In the genomic region with DNA sequence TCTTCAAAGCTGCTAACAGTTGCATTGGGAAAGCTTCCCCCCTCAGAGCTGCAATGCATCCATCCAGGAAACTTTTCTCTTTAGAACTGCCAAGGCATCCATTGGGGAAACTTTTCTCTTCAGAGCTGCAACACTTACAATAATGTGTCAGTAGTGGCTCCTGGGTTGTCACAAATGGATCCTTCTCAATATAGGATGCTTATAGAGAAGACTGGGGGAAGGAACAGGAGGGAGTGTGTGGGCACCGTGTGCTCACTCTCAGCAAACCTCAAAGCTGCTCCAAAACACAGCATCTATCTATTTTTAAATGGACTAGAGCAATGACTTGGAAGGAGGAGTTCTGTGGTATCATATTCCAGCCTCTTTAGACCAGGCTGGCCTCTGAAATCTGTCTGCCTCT, we compare ENCODE assay signal across 19 mouse cellular contexts.
"Had no signal": no experiment of that assay in that cellular context is flagged by ENCODE, and none has a peak within 500 bp of the region (broad histone marks: within the 10 kb centered on the region; RNA-seq: fewer than 3 reads in every experiment).

No protein-coding gene starts in this region.

- H3K9me3 ChIP-seq: liver, embryonic 15.5 days; lung, embryonic 15.5 days; midbrain, embryonic 13.5 days; midbrain, embryonic 15.5 days; neural tube, embryonic 12.5 days; stomach, embryonic 15.5 days had no signal

- ATAC-seq: liver, postnatal 0 days; lung, postnatal 0 days; midbrain, embryonic 13.5 days; midbrain, embryonic 15.5 days had no signal

- H3K4me3 ChIP-seq: liver, embryonic 15.5 days; lung, embryonic 15.5 days; megakaryocyte, embryonic 14.5 days; midbrain, embryonic 13.5 days; midbrain, embryonic 15.5 days; neural tube, embryonic 12.5 days; stomach, embryonic 15.5 days had no signal

- H3K27me3 ChIP-seq: lung, embryonic 15.5 days; midbrain, embryonic 13.5 days; midbrain, embryonic 15.5 days; neural tube, embryonic 12.5 days; stomach, embryonic 15.5 days had no signal

- H3K36me3 ChIP-seq: liver, embryonic 15.5 days; lung, embryonic 15.5 days; midbrain, embryonic 13.5 days; midbrain, embryonic 15.5 days; neural tube, embryonic 12.5 days; stomach, embryonic 15.5 days had no signal

- H3K4me2 ChIP-seq: liver, embryonic 15.5 days; lung, embryonic 15.5 days; midbrain, embryonic 11.5 days; midbrain, embryonic 13.5 days; midbrain, embryonic 15.5 days; neural tube, embryonic 12.5 days; stomach, embryonic 15.5 days had no signal

- DNase-seq: liver, postnatal 0 days; lung, adult 2 months; lung, postnatal 14 days; lung, postnatal 36 days; right cerebral cortex, postnatal 14 days; thymus, adult 18-20 months; thymus, postnatal 14 days; thymus, postnatal 36 days had no signal

- H3K9ac ChIP-seq: liver, embryonic 15.5 days; liver, postnatal 0 days; lung, embryonic 15.5 days; midbrain, embryonic 13.5 days; midbrain, embryonic 15.5 days; neural tube, embryonic 12.5 days; stomach, embryonic 15.5 days had no signal

- H3K4me1 ChIP-seq: midbrain, embryonic 13.5 days; midbrain, embryonic 15.5 days; neural tube, embryonic 12.5 days had no signal

- H3K27ac ChIP-seq: liver, embryonic 15.5 days; lung, embryonic 15.5 days; macrophage; midbrain, embryonic 13.5 days; midbrain, embryonic 15.5 days; neural tube, embryonic 12.5 days; stomach, embryonic 15.5 days; stomach, postnatal 0 days had no signal
